Mouse (Mus musculus): Measurements from ENCODE around the gene Sult6b1. TPM values are rescaled to one million over a fixed set of nuclear protein-coding genes. Genes with fewer than 3 reads are reported as not detected.

Sult6b1 gene
- total RNA-seq (2022): under 1 TPM in 2 of 4 experiments, not detected in 2; 0.46 to 0.68 TPM

DNA sequence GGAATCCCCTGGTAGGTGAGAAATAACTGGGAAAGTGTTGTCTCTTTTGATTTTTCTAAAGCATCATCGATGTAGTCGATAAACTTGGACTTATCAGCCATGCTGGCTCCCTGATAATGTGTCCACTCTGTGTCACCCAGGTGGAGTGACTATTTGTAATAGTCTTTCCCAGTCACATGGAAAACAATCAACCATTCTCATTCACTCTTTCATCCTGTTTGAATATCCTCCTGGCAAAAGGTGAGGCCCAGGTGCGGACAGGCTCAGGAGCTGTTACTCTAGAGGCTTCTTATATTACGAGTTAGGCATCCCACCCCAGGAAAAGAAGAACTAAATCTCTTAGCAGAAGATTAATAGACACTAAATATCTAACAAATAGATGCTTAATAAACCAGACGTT, at the start of gene Sult6b1:
Gene Sult6b1 (minus strand): TSS at position 101 of the 400 bp plus-strand sequence.
- DNase-seq (ENCODE audit: low spot score in 2 of 2): no peak

DNA sequence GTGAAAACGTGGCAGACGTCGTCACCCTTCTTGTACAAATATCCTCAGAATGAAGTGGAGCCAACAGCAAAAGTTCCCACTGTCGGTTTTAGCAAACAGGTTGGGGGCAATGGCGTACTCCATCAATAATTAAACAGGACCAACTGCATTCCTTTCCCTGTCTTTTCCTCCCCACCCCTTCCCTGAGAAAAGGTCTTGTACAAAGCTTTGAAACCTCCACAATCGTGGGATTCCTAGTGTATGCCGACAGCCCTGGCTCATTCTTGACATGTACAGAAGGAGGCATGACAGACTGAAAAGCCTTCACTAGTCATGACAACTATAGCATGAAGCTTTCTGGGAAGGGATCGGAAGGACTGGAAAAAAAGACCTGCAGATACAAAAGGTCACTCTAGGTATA, 46.4 kb upstream of the Sult6b1 start:
- no peak for DNase-seq (ENCODE audit: low spot score in 2 of 2)

DNA sequence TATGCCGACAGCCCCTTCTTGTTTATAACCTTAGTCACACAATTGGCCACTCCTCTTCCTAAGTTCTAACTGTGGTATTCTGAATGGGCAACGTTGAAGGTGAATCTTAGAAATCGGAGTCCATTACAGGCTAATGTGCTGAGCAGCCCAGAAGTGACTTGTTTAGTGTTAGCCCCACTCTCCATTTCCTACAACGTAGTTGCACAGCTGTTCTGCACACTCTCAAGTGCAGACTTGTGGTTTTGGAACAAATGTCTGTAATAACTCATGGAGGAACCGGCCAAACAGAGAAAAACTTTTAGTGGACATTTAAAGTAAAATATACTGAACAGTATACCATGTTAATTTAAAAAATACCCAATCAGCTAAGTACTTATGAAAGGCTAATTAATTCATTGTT, 45.3 kb upstream of the Sult6b1 start:
- DNase-seq (ENCODE audit: low spot score in 2 of 2): no peak

DNA sequence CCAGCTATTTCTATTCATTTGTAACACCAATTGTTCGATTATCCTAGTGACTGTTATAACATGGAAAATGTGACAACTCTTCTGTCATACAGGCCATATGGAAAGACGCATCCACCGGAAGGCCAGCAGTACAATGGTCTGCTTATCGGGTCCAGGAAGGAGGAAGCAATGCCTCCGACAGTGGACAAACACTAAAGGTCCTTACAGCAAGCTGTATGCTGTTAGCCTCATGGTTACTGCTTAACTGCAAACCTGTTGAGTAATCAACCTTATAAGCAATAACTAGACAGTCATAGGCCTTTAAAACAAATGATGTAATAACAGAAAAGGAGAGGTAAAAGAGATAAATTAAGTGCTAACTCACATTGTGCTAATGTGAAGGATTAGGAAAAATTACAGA, 44.4 kb upstream of the Sult6b1 start:
- DNase-seq (ENCODE audit: low spot score in 2 of 2): no peak

DNA sequence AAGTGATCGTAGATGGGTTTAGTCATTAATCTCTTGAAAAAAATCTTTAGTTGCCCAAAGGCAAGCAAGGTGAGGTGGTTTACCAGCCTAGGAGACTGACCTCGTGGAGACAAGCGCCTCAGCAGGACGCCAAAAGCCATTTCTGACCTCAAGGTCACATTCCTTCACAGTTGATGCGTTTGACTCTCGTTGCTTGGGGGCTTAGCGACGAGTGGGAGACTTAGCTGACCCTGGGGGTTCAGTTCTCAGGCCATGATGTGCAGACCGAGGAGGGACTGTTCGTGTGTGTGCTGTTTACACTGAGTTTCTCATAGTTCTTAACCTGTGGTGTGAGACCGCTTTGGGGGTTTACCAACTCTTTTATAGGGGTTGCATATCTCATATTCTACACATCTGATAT, 35.8 kb upstream of the Sult6b1 start:
- DNase-seq (ENCODE audit: low spot score in 2 of 2): no peak

DNA sequence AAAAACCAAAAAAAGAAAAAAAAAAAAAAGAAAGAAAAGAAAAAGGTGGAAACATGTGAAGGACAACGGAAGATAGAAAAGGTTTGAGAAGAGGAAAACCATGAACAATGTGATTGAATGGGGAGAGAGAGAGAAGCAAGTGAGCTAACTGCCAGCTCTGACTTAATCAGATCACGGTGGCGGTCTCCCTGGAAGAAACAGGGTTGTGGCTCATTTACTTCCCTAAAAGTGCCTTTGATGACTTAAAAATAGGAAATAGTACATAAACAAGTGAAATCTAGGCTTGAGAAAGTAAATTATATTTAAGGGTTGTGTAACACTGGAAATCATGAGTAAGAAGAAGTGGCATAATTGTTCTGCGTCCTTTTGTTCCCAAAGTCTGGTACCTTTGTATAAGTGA, 32.1 kb upstream of the Sult6b1 start:
- no peak for DNase-seq (ENCODE audit: low spot score in 2 of 2)

DNA sequence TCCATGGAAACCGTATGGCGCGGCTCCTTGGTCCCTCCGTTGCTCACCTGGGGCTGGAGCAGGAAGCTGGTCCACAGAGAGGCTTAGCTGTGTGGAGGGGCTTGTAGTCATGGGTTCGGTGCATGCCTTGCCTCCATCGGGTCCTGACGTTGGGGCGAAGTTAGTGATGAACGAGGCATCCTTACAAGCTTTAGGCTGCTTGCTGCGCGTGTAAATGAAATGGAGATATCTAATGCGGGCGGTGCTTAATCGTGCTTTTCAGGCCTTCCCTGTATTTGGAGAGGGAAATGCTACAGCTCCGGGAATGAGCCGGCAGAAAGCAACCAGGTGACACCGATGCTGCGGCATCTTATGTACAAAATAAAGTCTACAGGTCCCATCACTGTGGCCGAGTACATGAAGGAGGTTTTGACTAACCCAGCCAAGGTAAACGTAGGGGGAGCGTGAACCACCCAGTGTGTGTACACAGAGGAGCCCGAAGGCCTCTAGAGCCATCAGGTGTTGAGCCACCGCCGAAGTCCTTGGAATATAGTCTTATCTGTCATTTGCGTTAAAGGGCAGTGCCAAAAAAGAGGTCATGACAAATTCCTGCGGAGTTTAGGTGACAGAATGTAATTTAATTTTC, 30.5 kb upstream of the Sult6b1 start:
- no peak for DNase-seq (ENCODE audit: low spot score in 2 of 2)

DNA sequence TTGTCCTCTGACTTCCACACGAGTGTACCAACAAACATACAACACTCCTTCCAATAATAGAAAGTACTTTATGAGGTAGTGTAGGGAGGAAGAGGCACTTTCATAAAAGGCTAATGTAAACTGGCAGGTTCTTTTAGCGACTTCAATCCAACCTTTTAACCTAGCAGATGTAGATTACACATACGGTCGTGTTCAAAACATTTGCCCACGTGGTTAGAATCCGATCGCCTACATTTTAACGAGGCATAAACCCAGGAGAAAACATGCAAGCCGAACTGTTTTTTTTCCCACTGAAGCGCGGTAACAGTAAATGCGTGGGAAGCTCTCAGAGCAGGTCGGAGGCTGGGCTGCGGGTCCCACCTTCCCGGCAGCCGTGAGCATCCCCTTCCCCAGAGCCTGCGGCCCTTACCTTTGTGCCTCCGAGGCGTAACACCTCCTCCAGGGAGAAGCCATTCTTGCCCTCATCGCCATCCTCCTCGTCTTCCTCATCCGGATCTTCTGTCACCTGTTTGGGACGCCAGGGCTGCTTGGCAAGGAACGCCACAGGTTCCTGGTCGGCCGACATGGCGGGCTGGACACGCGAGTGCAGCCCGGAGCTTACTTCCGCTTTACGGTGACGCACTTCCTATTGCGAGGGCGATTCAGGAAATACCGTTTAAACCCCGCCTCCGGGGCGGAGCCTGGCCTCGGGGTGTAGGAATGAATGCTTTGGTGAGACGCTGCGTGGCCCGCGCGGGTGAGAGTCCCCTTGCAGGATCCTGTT, 29.9 kb upstream of the Sult6b1 start, which contains the start of the genes Cebpz and Ndufaf7:
Gene Cebpz (minus strand): TSS at position 601 of the 763 bp plus-strand sequence.
Gene Ndufaf7 (plus strand): TSS at position 671 of the 763 bp plus-strand sequence.
- peak; percentile 94 to 99 for DNase-seq (ENCODE audit: low spot score in 2 of 2)

DNA sequence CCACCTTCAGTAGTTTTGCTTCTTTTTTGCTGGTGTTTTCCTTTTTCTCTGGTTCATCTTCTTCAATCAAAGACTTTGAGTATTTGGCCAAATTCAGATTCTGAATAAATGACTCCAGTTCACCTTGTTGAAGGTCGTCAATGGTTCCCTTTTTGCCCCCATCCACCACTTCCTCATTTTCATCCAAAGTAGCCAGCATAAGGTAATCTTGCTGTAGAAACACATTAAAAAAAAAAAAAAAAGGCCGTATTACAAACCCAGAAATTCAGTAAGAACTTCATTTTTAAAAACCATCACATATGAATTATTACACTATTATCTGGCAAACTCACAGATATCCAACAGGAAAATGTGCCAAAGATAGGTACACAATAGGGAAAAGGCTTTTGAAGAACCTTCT, 29.1 kb upstream of the Sult6b1 start:
- DNase-seq (ENCODE audit: low spot score in 2 of 2): no peak

DNA sequence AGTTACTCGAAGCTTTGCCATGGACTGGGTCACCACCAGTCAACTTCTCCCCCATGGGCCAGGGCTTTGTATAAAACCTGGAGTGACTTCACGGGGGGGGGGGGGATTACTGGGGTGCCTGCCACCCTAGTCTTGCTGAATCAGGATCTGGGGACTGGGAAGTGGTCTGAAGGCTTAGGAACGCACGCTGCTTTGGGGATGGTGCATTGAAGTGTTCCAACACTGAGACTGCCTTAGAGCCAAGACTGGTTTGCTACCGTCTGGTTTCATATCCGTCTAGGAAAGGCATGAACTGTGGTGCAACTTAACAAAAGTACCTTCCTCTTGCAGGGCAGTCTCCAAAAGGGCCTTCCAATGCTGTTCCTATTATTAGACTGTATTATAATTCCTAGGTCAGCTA, 10.9 kb upstream of the Sult6b1 start:
- DNase-seq (ENCODE audit: low spot score in 2 of 2): no peak

DNA sequence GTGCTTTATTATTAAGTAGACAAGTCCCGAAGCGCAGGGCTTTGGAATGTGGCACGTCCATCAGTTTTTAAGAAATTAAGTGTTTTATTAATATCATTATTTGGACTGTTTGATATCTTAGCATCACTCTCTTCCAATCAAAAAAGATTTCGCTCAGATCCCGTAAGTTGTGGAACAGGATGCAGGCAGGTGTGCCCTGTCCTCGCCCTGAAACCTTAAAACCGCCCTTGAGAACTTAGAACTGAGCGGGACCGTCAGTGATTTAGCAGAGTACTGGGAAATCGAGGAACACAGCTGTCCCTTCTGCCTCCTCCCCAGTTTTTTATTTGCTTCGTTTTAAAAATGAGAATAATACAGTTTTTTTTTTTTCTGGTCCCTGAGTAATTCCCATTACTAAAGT, 10.1 kb upstream of the Sult6b1 start:
- no peak for DNase-seq (ENCODE audit: low spot score in 2 of 2)

DNA sequence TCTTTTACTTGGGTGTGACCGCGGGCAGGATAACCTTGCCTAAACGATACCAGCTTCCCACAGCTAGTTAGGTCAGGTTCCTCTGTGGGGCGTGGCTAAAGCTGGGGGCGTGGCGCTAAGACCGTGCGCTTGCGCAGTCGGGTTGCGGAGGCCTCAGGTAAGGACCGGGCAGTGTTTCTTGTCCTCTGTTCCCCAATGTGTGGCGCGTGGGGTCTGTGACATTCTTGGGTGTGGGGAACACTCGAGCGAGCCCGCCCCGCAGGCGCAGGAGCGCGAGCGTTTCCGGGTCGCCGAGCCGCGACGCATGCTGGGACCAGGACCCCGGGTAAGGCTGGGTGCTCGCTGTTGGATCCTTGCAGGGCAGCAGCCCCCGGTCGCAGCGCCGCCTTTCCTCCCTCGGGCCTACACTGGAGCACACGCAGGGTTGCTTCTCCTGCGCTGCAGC, 9.6 kb upstream of the Sult6b1 start, which contains the start of gene Cebpzos:
Gene Cebpzos (plus strand): TSS at position 132 of the 445 bp plus-strand sequence.
- DNase-seq (ENCODE audit: low spot score in 2 of 2): peak; percentile 76 to 90

DNA sequence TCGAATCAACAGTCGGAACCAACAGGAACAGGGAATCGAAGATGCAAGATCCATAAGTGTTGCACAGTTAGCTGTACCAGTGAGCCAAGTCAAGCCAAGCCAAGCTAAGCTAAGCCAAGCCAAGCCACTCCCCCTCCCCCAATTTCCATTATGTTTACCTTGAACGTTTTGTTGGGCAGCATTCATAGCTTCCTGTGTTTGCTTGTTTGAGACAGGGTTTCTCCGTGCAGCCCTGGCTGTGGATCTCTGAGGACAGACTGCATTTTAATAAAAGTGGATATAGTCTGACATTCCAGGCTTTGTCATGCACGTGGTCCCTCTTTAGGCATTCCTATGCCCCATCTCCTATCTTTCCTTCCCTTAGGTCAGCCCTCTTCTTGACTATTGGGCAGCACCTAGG, 9.0 kb upstream of the Sult6b1 start:
- no peak for DNase-seq (ENCODE audit: low spot score in 2 of 2)

DNA sequence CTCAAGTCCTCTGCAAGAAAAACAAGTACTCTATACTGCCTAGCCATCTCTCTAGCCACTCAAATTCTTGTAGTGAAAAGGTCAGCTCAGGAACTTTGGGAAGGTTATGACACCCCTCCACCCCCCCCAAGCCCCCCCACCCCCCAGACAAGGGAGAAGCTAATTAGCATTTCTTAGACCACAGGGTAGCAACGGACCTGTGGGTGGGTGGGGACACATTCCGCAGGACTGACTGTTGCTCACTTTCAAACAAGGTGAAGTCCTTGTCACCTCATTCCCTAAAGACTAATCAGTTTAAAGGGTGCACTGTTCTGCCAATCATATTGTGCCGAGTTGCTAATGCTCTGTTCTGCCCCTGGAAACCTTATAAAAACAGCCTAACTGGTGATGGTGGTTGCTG, 7.1 kb upstream of the Sult6b1 start:
- DNase-seq (ENCODE audit: low spot score in 2 of 2): no peak

DNA sequence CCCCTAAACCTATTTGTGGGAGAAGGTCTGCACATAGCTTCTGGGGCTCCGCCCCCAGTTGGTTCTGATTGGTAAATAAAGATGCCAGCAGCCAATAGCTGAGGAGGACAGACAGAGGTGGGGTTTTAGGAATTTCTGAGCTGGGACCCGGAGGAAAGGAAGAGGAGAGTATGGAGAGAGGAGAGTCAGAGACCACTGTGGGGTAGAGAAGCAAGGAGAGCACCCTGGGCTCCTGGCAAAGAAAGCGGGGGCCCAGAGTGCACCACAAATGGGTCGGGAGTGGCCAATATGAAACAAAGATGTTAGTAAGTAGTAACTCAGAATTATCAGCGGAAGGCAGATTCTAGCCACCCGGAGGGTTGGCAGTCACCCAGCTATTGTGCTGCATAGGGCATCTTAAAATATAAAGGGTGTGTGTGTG, 6.1 kb upstream of the Sult6b1 start:
- DNase-seq (ENCODE audit: low spot score in 2 of 2): no peak

DNA sequence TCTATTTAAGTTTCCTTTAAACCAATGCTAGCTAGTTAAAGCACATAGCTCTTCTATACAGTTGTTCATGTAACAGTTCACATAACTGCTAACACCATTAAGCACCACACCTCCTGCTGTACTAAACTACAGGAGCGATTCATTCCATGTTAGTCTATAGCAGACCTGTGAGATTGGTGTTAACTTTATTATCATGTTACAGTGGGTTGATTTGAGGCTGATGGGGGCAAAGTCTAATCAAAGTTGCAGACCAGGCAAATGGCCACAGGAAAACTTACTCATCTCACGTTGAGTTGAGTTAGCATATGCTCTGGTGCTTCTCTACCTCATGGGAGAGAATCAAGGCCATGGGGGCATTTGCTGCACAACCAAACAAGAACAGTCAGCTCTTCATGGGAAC, 2.6 kb upstream of the Sult6b1 start:
- DNase-seq (ENCODE audit: low spot score in 2 of 2): no peak

DNA sequence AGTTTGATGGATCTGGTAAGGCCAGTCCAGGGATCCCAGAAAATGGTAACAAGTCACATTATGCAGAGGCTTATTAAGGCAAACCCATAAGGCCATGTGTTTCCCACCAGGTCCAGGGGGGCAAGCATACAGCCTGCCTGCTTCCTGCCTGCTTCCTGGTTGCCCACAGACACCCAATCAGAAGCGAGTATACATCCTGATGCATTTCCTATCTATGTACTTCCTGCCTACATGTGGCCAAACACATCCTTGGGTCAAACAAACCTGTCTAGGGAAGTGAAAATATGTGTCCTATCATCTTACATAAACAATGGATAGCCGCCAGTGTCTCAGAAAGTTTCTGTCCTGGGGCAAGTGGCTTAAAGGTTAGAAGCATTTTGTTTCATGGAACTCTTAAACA, 3.6 kb downstream of the Sult6b1 start:
- DNase-seq (ENCODE audit: low spot score in 2 of 2): no peak

DNA sequence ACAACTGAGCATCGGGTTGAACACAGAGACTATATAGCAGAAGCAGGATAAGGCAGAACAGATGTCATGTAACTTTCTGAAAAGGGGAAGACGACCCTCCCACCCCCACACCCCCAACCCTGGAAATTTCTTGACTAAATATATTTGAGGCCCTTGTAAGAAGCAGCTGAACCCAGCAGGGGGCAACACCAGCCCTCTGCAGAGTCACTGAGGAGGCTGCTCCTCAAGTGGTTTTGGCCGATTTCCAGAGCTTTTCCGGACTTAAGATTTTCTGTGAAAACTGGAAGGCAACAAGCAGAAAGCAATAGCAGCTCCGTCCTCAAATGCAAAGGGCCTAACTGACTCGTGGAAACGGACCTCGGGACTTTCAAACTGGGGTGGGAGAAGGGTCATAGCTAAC, 11.4 kb downstream of the Sult6b1 start:
- DNase-seq (ENCODE audit: low spot score in 2 of 2): no peak

DNA sequence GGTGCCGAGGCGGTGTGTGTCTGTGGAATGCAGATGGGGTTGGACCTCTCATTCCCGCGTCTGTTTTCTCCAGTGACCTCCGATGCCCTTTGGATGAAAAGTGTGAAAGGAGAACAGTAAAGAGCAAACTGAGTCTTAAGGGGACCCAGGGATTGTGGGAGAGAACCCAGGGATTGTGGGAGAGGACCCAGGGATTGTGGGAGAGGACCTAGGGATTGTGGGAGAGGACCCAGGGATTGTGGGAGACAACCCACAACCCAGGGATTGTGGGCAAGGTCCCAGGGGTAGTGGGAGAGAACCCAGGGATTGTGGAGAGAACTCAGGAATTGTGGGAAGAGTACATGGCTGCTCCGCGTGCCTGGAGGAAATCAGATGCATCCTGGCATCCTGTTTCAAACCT, 11.8 kb downstream of the Sult6b1 start:
- DNase-seq (ENCODE audit: low spot score in 2 of 2): no peak

DNA sequence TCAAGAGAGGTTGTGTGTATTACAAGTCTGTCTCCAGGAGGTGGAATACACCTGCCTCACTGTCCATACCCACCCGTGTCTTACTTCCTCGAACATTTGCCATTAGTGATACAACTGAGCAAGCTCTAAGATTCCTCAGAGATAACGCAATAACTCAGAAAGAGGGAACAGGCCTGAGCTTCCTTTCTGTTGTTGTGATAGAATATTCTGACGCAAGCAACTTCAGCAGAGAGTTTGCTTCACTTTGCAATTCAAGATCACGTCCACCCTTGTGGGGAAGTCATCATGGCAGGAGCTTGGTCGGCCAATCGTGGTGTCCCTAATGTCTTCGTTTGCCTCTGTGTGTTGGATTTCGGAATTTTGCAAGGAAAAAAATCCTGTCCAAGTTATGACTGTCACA, 15.8 kb downstream of the Sult6b1 start:
- no peak for DNase-seq (ENCODE audit: low spot score in 2 of 2)

DNA sequence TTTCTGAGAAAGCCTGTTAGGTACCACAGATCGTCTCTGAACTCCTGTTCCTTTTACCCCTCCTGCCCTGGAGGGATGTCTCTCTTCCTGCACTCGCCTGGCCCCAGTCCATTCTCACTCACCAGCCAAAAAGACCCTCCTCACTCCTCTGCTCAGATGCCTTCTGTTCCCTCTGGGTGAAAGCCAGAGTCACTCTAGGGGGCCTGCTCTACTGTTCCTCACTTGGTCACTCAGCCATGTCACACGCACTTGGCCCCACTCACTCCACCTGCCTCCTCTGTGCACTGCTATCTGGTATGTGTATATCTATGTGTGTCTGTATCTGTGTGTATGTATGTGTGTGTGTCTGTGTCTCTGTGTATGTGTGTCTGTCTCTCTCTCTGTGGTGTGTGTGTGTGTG, 17.6 kb downstream of the Sult6b1 start:
- no peak for DNase-seq (ENCODE audit: low spot score in 2 of 2)

DNA sequence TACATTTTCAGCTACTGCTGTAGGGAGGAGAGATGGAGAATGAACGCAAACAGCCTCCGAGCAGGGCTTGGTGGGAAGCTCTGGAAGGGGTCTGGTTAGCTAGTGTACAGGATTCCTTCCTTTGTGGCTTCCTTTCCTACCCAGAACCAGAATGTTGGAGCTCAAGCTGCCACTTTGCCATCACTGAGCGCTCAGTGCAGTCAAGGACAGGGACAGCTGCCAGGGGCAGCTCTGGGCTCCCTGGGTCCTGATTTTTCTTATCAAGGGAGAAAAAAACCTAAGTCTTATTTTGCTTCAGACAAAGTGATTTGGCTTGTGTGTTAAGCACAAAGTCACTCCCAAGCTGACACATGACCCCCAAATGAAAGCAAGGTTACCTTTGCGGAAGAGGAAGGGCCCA, 18.2 kb downstream of the Sult6b1 start:
- DNase-seq (ENCODE audit: low spot score in 2 of 2): no peak

All from left cerebral cortex, adult 8-10 months (tissue).